Mouse (Mus musculus) megakaryocyte-erythroid progenitor cell, adult 5-6 weeks (primary cell): Measurements from ENCODE around the gene Ins2. TPM values are rescaled to one million over a fixed set of nuclear protein-coding genes. Genes with fewer than 3 reads are reported as not detected.

ENCODE experiments used
- ATAC-seq: replicated peaks from 2 replicates; pipeline ENCODE4 v1.8.0; 2016; ENCODE audit warnings: mild to moderate bottlenecking, inconsistent platforms; ENCODE audit not compliant: severe bottlenecking, poor library complexity, low FRiP score, low TSS enrichment
- total RNA-seq, 2 experiments: library from RNA; stranded (forward) in 1 of 2; stranded (reverse) in 1 of 2; fragments of 200-1000, 215-1000 nt in 1 of 2; fragments of >200 nt in 1 of 2; fragmentation: Nextera tagmentation in 1 of 2; gene quantifications; 2 replicates each; pipeline ENCODE4 v1.2.3; 2014 to 2017

Ins2 gene
- total RNA-seq, 2 experiments from 2014 or later = not detected

GRCm38 (mm10) chr7:142629806-142630205 is 113.4 kb downstream of the Ins2 start:
- no peak for ATAC-seq

Other genes starting within 250 kb of the Ins2 start
- not detected in 2 replicates for gene Tnnt3, start 244.5 kb downstream of the Ins2 start, total RNA-seq (2014; fragmentation: Nextera tagmentation)
- gene Tnnt3, start 244.5 kb downstream of the Ins2 start, total RNA-seq (2017) = not detected in 2 replicates
- gene Mrpl23, start 210.7 kb downstream of the Ins2 start, total RNA-seq (2014; fragmentation: Nextera tagmentation) = 13.0 and 13.8 TPM in 2 replicates
- gene Mrpl23, start 210.7 kb downstream of the Ins2 start, total RNA-seq (2017) = 46.6 and 82.1 TPM in 2 replicates
- not detected in 2 replicates for gene Igf2, start 76.6 kb downstream of the Ins2 start, total RNA-seq (2014; fragmentation: Nextera tagmentation)
- gene Igf2, start 76.6 kb downstream of the Ins2 start, total RNA-seq (2017) = 0.46 TPM in 1 of 2 replicates, not detected in the other
- gene Gm49394, start 73.4 kb downstream of the Ins2 start, total RNA-seq (2014; fragmentation: Nextera tagmentation) = not detected in 2 replicates
- not detected in 2 replicates for gene Gm49394, start 73.4 kb downstream of the Ins2 start, total RNA-seq (2017)
- not detected in 2 replicates for gene Th, start 187.7 kb upstream of the Ins2 start, total RNA-seq (2014; fragmentation: Nextera tagmentation)
- not detected in 2 replicates for gene Th, start 187.7 kb upstream of the Ins2 start, total RNA-seq (2017)
- not detected in 2 replicates for gene Ascl2, start 225.9 kb upstream of the Ins2 start, total RNA-seq (2014; fragmentation: Nextera tagmentation)
- 0.99 TPM in 1 of 2 replicates, not detected in the other for gene Ascl2, start 225.9 kb upstream of the Ins2 start, total RNA-seq (2017)